Mouse (Mus musculus): ENCODE data around the gene Tmem132c. TPM values are rescaled to one million over a fixed set of nuclear protein-coding genes. Genes with fewer than 3 reads are reported as not detected.

Tmem132c gene
- polyA plus RNA-seq, 1 experiment: 0.04 TPM

- H3K36me3 ChIP-seq (ENCODE audit: control insufficient read depth, insufficient read depth, low read length): no peaks in the 10 kb centered on the region
- WGBS: 75% methylated on average over 6 of the region's 6 CpGs
- H3K4me3 ChIP-seq (ENCODE audit: low read depth, low read length): no peak overlapping the region
- H3K27ac ChIP-seq (ENCODE audit: insufficient read depth, low read depth, low read length): no peak overlapping the region
- no peaks in the 10 kb centered on the region for H3K4me1 ChIP-seq (ENCODE audit: control insufficient read depth, insufficient read depth, insufficient read length, low read length)
- TF ChIP-seq CTCF (IDR thresholded peaks at IDR 0.05; ENCODE audit: extremely low read depth, insufficient read length, insufficient replicate concordance, low read depth, low read length) (no peak), POLR2A (IDR thresholded peaks at IDR 0.05; ENCODE audit: low read depth, low read length) (no peak)
- no peaks in the 10 kb centered on the region for H3K27me3 ChIP-seq (ENCODE audit: control insufficient read depth, insufficient read depth, low read length)
Measured at GRCm38 (mm10) chr5:127474856-127475255, 233.2 kb downstream of the Tmem132c start.

- TF ChIP-seq CTCF (IDR thresholded peaks at IDR 0.05; ENCODE audit: extremely low read depth, insufficient read length, insufficient replicate concordance, low read depth, low read length) (no peak), POLR2A (IDR thresholded peaks at IDR 0.05; ENCODE audit: low read depth, low read length) (no peak)
- Histone ChIP-seq H3K4me1 (ENCODE audit: control insufficient read depth, insufficient read depth, insufficient read length, low read length) (no peaks in the 10 kb centered on the region), H3K4me3 (ENCODE audit: low read depth, low read length) (no peak overlapping the region), H3K27me3 (ENCODE audit: control insufficient read depth, insufficient read depth, low read length) (no peaks in the 10 kb centered on the region), H3K36me3 (ENCODE audit: control insufficient read depth, insufficient read depth, low read length) (no peaks in the 10 kb centered on the region), H3K27ac (ENCODE audit: insufficient read depth, low read depth, low read length) (no peak overlapping the region)
- 50% methylated on average over 9 of the region's 9 CpGs for WGBS
Measured at GRCm38 (mm10) chr5:127477790-127478189, 236.2 kb downstream of the Tmem132c start.

- Histone ChIP-seq H3K27ac (ENCODE audit: insufficient read depth, low read depth, low read length) (no peak overlapping the region), H3K36me3 (ENCODE audit: control insufficient read depth, insufficient read depth, low read length) (no peaks in the 10 kb centered on the region), H3K27me3 (ENCODE audit: control insufficient read depth, insufficient read depth, low read length) (no peaks in the 10 kb centered on the region), H3K4me3 (ENCODE audit: low read depth, low read length) (no peak overlapping the region), H3K4me1 (ENCODE audit: control insufficient read depth, insufficient read depth, insufficient read length, low read length) (no peaks in the 10 kb centered on the region)
- TF ChIP-seq POLR2A (IDR thresholded peaks at IDR 0.05; ENCODE audit: low read depth, low read length) (no peak), CTCF (IDR thresholded peaks at IDR 0.05; ENCODE audit: extremely low read depth, insufficient read length, insufficient replicate concordance, low read depth, low read length) (no peak)
- WGBS: 28% methylated on average over 11 of the region's 11 CpGs
Measured at GRCm38 (mm10) chr5:127478322-127478721, 236.7 kb downstream of the Tmem132c start.

- Histone ChIP-seq H3K4me1 (ENCODE audit: control insufficient read depth, insufficient read depth, insufficient read length, low read length) (0 out of 2 replicates have a peak, but pooled peaks cover 2% of the 10 kb centered on the region), H3K27ac (ENCODE audit: insufficient read depth, low read depth, low read length) (no peak overlapping the region), H3K4me3 (ENCODE audit: low read depth, low read length) (no peak overlapping the region), H3K36me3 (ENCODE audit: control insufficient read depth, insufficient read depth, low read length) (no peaks in the 10 kb centered on the region), H3K27me3 (ENCODE audit: control insufficient read depth, insufficient read depth, low read length) (no peaks in the 10 kb centered on the region)
- 72% methylated on average over 9 of the region's 9 CpGs for WGBS
- TF ChIP-seq POLR2A (IDR thresholded peaks at IDR 0.05; ENCODE audit: low read depth, low read length): no peak
- no peak for TF ChIP-seq CTCF (IDR thresholded peaks at IDR 0.05; ENCODE audit: extremely low read depth, insufficient read length, insufficient replicate concordance, low read depth, low read length)
Measured at GRCm38 (mm10) chr5:127480931-127481330, 239.3 kb downstream of the Tmem132c start.

- TF ChIP-seq POLR2A (IDR thresholded peaks at IDR 0.05; ENCODE audit: low read depth, low read length) (no peak), CTCF (IDR thresholded peaks at IDR 0.05; ENCODE audit: extremely low read depth, insufficient read length, insufficient replicate concordance, low read depth, low read length) (peak; percentile 18; the same call in 1 of the 2 replicates)
- 0 out of 2 replicates have a peak, but pooled peaks cover 2% of the 10 kb centered on the region for H3K4me1 ChIP-seq (ENCODE audit: control insufficient read depth, insufficient read depth, insufficient read length, low read length)
- H3K4me3 ChIP-seq (ENCODE audit: low read depth, low read length): no peak overlapping the region
- H3K27me3 ChIP-seq (ENCODE audit: control insufficient read depth, insufficient read depth, low read length): no peaks in the 10 kb centered on the region
- H3K36me3 ChIP-seq (ENCODE audit: control insufficient read depth, insufficient read depth, low read length): no peaks in the 10 kb centered on the region
- WGBS: 29% methylated on average over 5 of the region's 5 CpGs
- no peak overlapping the region for H3K27ac ChIP-seq (ENCODE audit: insufficient read depth, low read depth, low read length)
Measured at GRCm38 (mm10) chr5:127481416-127481815, 239.8 kb downstream of the Tmem132c start.

- no peak for TF ChIP-seq POLR2A (IDR thresholded peaks at IDR 0.05; ENCODE audit: low read depth, low read length)
- no peak for TF ChIP-seq CTCF (IDR thresholded peaks at IDR 0.05; ENCODE audit: extremely low read depth, insufficient read length, insufficient replicate concordance, low read depth, low read length)
- Histone ChIP-seq H3K4me3 (ENCODE audit: low read depth, low read length) (no peak overlapping the region), H3K27me3 (ENCODE audit: control insufficient read depth, insufficient read depth, low read length) (no peaks in the 10 kb centered on the region), H3K4me1 (ENCODE audit: control insufficient read depth, insufficient read depth, insufficient read length, low read length) (0 out of 2 replicates have a peak, but pooled peaks cover 2% of the 10 kb centered on the region), H3K36me3 (ENCODE audit: control insufficient read depth, insufficient read depth, low read length) (no peaks in the 10 kb centered on the region), H3K27ac (ENCODE audit: insufficient read depth, low read depth, low read length) (no peak overlapping the region)
- 67% methylated on average over 3 of the region's 3 CpGs for WGBS
Measured at GRCm38 (mm10) chr5:127482342-127482741, 240.7 kb downstream of the Tmem132c start.

GRCm38 (mm10) chr5:127483955-127484659 is 242.5 kb downstream of the Tmem132c start:
- H3K27ac ChIP-seq (ENCODE audit: insufficient read depth, low read depth, low read length): no peak overlapping the region
- WGBS: 45% methylated on average over 8 of the region's 8 CpGs
- TF ChIP-seq POLR2A (IDR thresholded peaks at IDR 0.05; ENCODE audit: low read depth, low read length) (no peak), CTCF (IDR thresholded peaks at IDR 0.05; ENCODE audit: extremely low read depth, insufficient read length, insufficient replicate concordance, low read depth, low read length) (no peak)
- no peak overlapping the region for H3K4me3 ChIP-seq (ENCODE audit: low read depth, low read length)
- no peaks in the 10 kb centered on the region for H3K36me3 ChIP-seq (ENCODE audit: control insufficient read depth, insufficient read depth, low read length)
- H3K4me1 ChIP-seq (ENCODE audit: control insufficient read depth, insufficient read depth, insufficient read length, low read length): 0 out of 2 replicates have a peak, but pooled peaks cover 2% of the 10 kb centered on the region
- no peaks in the 10 kb centered on the region for H3K27me3 ChIP-seq (ENCODE audit: control insufficient read depth, insufficient read depth, low read length)

Measured in small intestine, adult 2 months (tissue).